In genomic region chr8:106157419-106157818, GRCm38 (mm10) we compare ENCODE assay signal across 1 mouse cellular context.
TF ChIP-seq lines count a peak whose summit lies in the region.

No protein-coding gene starts in this region.

TF ChIP-seq in MEL, 35 proteins besides CTCF, POLR2A, EP300 and RAD21 (continued from another document):
- TF ChIP-seq MXI1 (IDR thresholded peaks at IDR 0.05; ENCODE audit: low read depth, low read length) (peak; percentile 76), POLR2AphosphoS2 (IDR thresholded peaks at IDR 0.05; ENCODE audit: low read length) (no peak), RCOR1 (IDR thresholded peaks at IDR 0.05; ENCODE audit: low read depth, low read length) (peak; percentile 100), USF1 (IDR thresholded peaks at IDR 0.05; ENCODE audit: low read depth, low read length) (no peak), MYC (IDR thresholded peaks at IDR 0.05; ENCODE audit: low read depth, low read length) (peak; percentile 64; the same call in 1 of the 2 replicates), MAFK (IDR thresholded peaks at IDR 0.05; ENCODE audit: borderline replicate concordance, low read depth, low read length) (peak; percentile 87), KAT2A (conservative IDR thresholded peaks at IDR 0.05; ENCODE audit: low read depth, low read length) (no peak), HCFC1 (IDR thresholded peaks at IDR 0.05; ENCODE audit: low read depth, low read length) (no peak), USF2 (IDR thresholded peaks at IDR 0.05; ENCODE audit: borderline replicate concordance in 1 of 2, insufficient read depth in 1 of 2, low read depth in 1 of 2, low read length in 2 of 2) (no peak), JUND (IDR thresholded peaks at IDR 0.05; ENCODE audit: low read depth, low read length) (no peak), ZC3H11A (IDR thresholded peaks at IDR 0.05; ENCODE audit: low read depth, low read length) (no peak), UBTF (IDR thresholded peaks at IDR 0.05; ENCODE audit: borderline replicate concordance, insufficient read depth, low read depth, low read length) (no peak), MAZ (IDR thresholded peaks at IDR 0.05; ENCODE audit: low read depth, low read length) (no peak), TBP (IDR thresholded peaks at IDR 0.05; ENCODE audit: low read depth, low read length) (no peak), CHD1 (IDR thresholded peaks at IDR 0.05; ENCODE audit: low read depth, low read length) (no peak), SMC3 (IDR thresholded peaks at IDR 0.05; ENCODE audit: low read depth, low read length) (no peak), ZMIZ1 (IDR thresholded peaks at IDR 0.05; ENCODE audit: low read depth, low read length) (no peak)
